Mouse (Mus musculus) hematopoietic multipotent progenitor cell, adult 10-12 weeks (in vitro differentiated cells): Measurements from ENCODE around the gene Gm7792. TPM values are rescaled to one million over a fixed set of nuclear protein-coding genes. Genes with fewer than 3 reads are reported as not detected.

Experiments
- polyA plus RNA-seq: library from polyadenylated mRNA; stranded (reverse); fragments of >175 nt; gene quantifications from 2 replicates; pipeline ENCODE4 v1.2.3, GENCODE M21; 2012; ENCODE audit warnings: low replicate concordance

Gm7792 gene
- not detected in 2 replicates for polyA plus RNA-seq

GRCm38 (mm10) chr5:93843476-93843875 is at the start of gene Gm7792:
TSS of gene Gm7792 (plus strand) at chr5:93843776.

Other genes with a start within 250 kb of the Gm7792 start
- gene C87414, start 172.2 kb upstream of the Gm7792 start, polyA plus RNA-seq: not detected in 2 replicates
- not detected in 2 replicates for gene Gm16429, start 85.3 kb downstream of the Gm7792 start, polyA plus RNA-seq
- not detected in 2 replicates for gene BC061212, start 226.8 kb downstream of the Gm7792 start, polyA plus RNA-seq
- gene Gm6351, start 232.6 kb downstream of the Gm7792 start, polyA plus RNA-seq: not detected in 2 replicates